Mouse (Mus musculus) ovary, postnatal 14 days (tissue): ENCODE measurements around the gene Kbtbd13.
"Not testable (repeated sequence)": the region's sequence is repeated elsewhere in the genome, so short reads cannot be mapped to it uniquely, and the experiment has no call there.

Experiments
- DNase-seq: peaks from one replicate; pipeline ENCODE4 v3.0.0; 2022; ENCODE audit warnings: low spot score

Kbtbd13 gene

DNA sequence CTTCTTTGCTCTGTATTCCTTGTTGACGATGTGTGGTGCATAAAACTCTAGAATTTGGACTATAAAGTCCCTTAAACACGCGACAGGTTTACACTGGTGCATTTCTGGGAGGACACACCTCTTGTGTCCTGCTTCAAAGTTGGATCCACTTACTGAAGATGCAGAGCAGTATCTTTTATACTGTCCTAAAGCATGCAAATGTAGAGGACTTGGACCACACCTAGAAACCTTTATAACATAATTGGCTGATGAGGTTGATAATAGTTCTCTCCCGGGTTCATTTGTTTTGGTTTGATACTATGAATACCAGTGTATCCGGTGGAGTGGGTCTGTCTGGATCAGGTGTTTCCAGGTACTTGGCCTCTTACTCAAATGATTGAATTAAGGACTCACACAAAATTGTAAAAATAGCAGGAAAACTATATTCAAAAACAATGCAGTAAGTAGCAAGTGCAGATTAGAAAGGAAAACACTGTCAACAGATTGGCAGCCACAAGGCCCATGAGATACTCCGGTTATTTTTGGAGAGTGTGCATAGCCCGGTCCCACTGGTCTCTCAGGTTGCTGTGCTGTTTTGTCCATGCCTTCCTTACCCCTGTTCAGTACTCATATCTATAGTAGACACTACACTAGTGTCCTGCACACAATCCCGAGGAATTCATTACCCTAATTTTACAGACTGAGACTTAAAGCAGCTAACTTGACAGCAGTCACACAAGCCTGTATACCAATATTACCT lies 44.2 kb downstream of the Kbtbd13 start:
- DNase-seq = no peak

DNA sequence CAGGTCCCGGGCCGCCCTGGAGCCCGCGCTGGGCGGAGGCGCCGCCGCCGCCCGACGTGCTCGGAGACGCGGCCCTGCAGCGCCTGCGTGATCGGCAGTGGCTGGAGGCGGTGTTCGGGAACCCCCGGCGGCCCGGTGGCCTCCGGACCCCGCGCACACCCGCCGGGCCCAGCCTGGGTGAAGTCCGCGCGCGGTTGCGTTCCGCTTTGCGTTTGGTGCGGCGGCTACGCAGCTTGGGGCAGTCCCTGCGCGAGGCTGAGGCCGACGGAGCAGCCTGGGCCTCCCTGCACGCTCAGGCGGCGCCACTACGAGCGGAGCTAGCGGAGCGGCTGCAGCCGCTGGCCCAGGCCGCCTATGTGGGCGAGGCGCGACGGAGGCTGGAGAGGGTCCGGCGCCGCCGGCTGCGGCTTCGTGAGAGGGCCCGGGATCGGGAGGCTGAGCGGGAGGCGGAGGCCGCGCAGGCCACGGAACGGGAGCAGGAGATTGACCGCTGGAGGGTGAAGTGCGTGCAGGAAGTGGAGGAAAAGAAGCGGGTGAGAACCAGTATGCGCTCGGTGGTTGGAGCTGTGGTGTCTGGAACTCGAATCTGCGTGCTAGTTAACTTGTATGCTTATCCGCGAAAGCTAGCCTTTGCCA lies 44.9 kb downstream of the Kbtbd13 start:
- DNase-seq = peak; percentile 47

DNA sequence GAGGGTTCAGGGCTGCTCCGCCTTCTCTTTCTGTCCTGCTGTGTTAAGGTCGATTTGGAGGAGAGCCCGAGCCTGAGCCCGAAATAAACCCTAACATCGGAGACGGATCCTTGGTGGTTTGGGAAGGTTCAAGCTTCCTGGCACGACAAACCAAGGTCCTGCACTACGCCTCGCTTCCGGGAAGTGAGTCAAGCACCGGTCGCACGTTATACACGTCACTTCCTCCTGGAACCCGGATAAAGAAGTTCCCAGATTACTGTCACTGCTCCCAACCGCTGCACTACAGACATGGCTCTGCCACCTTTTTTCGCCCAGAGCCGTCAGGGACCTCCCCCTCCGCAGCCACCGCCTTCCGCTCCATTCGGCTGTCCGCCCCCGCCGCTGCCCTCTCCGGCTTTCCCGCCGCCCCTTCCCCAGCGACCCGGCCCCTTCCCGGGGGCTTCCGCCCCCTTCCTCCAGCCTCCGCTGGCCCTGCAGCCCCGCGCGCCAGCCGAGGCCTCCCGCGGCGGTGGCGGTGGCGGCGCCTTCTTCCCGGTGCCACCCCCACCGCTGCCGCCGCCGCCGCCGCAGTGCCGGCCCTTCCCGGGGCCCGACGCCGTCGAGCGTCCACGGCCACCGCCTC lies 45.5 kb downstream of the Kbtbd13 start, which contains the start of gene Pdcd7:
Pdcd7 (plus strand) TSS at position 251 of the 622 bp plus-strand sequence.
- DNase-seq = peak; percentile 96

DNA sequence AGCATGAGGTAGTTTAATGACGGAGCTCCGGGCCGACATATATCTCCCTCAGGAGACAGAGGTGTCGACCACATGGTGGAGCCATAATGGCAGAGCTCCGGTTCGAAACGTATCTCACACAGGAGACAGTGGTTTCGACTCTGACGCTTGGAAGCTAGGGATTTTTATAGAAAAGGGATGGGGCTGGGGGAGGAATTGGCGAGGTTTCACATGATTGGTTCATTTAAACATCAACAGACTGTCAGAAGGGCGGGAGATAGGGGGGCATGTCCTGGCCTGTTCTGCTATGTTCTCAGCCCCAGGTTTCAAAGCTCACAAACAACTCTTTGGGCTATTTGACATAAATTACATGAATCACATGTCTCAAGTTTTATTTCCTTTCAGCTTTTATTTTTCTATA lies 46.0 kb downstream of the Kbtbd13 start:
- DNase-seq = not testable (repeated sequence)

DNA sequence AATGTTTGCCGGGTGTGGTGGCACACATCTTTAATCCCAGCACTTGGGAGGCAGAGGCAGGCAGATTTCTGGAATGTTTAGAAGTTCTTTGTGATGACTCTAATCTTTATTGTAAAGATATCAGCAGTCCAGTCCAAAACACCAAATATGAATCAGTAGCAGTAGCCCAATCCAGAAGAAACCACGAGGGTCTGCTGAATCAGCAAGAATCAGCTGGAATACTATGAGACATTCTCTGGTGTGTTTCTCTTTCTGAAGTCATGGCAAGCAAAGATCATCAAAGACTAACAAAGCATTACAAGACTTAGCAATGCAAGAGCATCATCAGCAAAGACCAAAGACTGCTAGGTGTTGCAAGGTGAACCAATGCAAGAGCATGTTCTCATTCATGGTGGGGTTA lies 51.0 kb downstream of the Kbtbd13 start:
- DNase-seq = no peak

- no peak for DNase-seq
Measured at GRCm38 (mm10) chr9:65339146-65339545, 52.3 kb downstream of the Kbtbd13 start.
